Comparison of ENCODE assay signal across 46 mouse cellular contexts in genomic region chr13:41325346-41325745, GRCm38 (mm10). TPM values are rescaled to one million over a fixed set of nuclear protein-coding genes. Genes with fewer than 3 reads are reported as not detected.
"Had no signal": no experiment of that assay in that cellular context is flagged by ENCODE, and none has a peak within 500 bp of the region (broad histone marks: within the 10 kb centered on the region; RNA-seq: fewer than 3 reads in every experiment).

No protein-coding gene starts in this region.

- H3K36me3 ChIP-seq: limb, embryonic 10.5 days; limb, embryonic 12.5 days; liver, embryonic 12.5 days; liver, embryonic 13.5 days; liver, embryonic 15.5 days; midbrain, embryonic 12.5 days; midbrain, embryonic 13.5 days; midbrain, embryonic 15.5 days had no signal

- ATAC-seq: liver, embryonic 12.5 days; liver, postnatal 0 days; lung, postnatal 0 days; midbrain, embryonic 13.5 days; midbrain, embryonic 15.5 days had no signal

- H3K27me3 ChIP-seq: limb, embryonic 12.5 days; limb, embryonic 13.5 days; limb, embryonic 15.5 days; liver, embryonic 12.5 days; liver, embryonic 13.5 days; liver, embryonic 15.5 days; lung, embryonic 15.5 days; megakaryocyte, embryonic 14.5 days; midbrain, embryonic 12.5 days; midbrain, embryonic 13.5 days; midbrain, embryonic 15.5 days; neural tube, embryonic 12.5 days had no signal

- H3K4me1 ChIP-seq: limb, embryonic 10.5 days; liver, embryonic 12.5 days; liver, embryonic 13.5 days; liver, embryonic 15.5 days; midbrain, embryonic 15.5 days had no signal

- H3K27ac ChIP-seq: limb, embryonic 10.5 days; limb, embryonic 12.5 days; limb, embryonic 13.5 days; limb, embryonic 15.5 days; liver, embryonic 12.5 days; liver, embryonic 13.5 days; liver, embryonic 14.5 days; liver, embryonic 15.5 days; lung, embryonic 15.5 days; macrophage; midbrain, embryonic 10.5 days; midbrain, embryonic 12.5 days; midbrain, embryonic 13.5 days; midbrain, embryonic 15.5 days; neural tube, embryonic 12.5 days had no signal

- DNase-seq: left cerebral cortex, postnatal 4 days; liver; liver, embryonic 13.5 days; liver, postnatal 0 days; lung, adult 18-20 months; lung, embryonic 14.5 days; lung, postnatal 10 days; lung, postnatal 14 days; lung, postnatal 36 days; lung, postnatal 4 days; midbrain, embryonic 14.5 days had no signal

- H3K9me3 ChIP-seq: limb, embryonic 10.5 days; limb, embryonic 12.5 days; limb, embryonic 13.5 days; limb, embryonic 15.5 days; liver, embryonic 12.5 days; liver, embryonic 13.5 days; liver, embryonic 15.5 days; lung, embryonic 15.5 days; megakaryocyte, embryonic 14.5 days; midbrain, embryonic 10.5 days; midbrain, embryonic 12.5 days; midbrain, embryonic 13.5 days; midbrain, embryonic 15.5 days; neural tube, embryonic 12.5 days had no signal

- H3K9ac ChIP-seq: limb, embryonic 12.5 days; limb, embryonic 13.5 days; limb, embryonic 15.5 days; liver, embryonic 12.5 days; liver, embryonic 13.5 days; liver, embryonic 14.5 days; liver, embryonic 15.5 days; liver, postnatal 0 days; lung, embryonic 14.5 days; lung, embryonic 15.5 days; midbrain, embryonic 12.5 days; midbrain, embryonic 13.5 days; midbrain, embryonic 15.5 days; neural tube, embryonic 12.5 days had no signal

- H3K4me3 ChIP-seq: limb, embryonic 10.5 days; limb, embryonic 12.5 days; limb, embryonic 13.5 days; limb, embryonic 15.5 days; liver, embryonic 12.5 days; liver, embryonic 13.5 days; liver, embryonic 15.5 days; lung, embryonic 15.5 days; megakaryocyte, embryonic 14.5 days; midbrain, embryonic 10.5 days; midbrain, embryonic 12.5 days; midbrain, embryonic 13.5 days; midbrain, embryonic 15.5 days; myocyte; neural tube, embryonic 12.5 days had no signal

- H3K4me2 ChIP-seq: limb, embryonic 12.5 days; limb, embryonic 13.5 days; limb, embryonic 15.5 days; liver, embryonic 11.5 days; liver, embryonic 12.5 days; liver, embryonic 13.5 days; liver, embryonic 15.5 days; lung, embryonic 14.5 days; lung, embryonic 15.5 days; midbrain, embryonic 12.5 days; midbrain, embryonic 13.5 days; midbrain, embryonic 15.5 days; neural tube, embryonic 12.5 days had no signal

RNA-seq across cellular contexts. Expression of gene Gm17364, which starts 51.6 kb away (rescaled TPM):
- total RNA-seq: left cerebral cortex, adult 8-10 months; left cerebral cortex, postnatal 10 days; left cerebral cortex, postnatal 14 days; left cerebral cortex, postnatal 25 days; left cerebral cortex, postnatal 36 days; left cerebral cortex, postnatal 4 days; liver, adult 2 months; megakaryocyte progenitor cell, adult 5-6 weeks; megakaryocyte, adult 5-6 weeks; megakaryocyte-erythroid progenitor cell, adult 5-6 weeks; midbrain, postnatal 0 days; monocyte, adult 5-6 weeks had no signal
- polyA plus RNA-seq: limb, embryonic 10.5 days; limb, embryonic 11.5 days; limb, embryonic 12.5 days; limb, embryonic 13.5 days; limb, embryonic 14.5 days; limb, embryonic 15.5 days; liver, adult 2 months; liver, embryonic 11.5 days; liver, embryonic 12.5 days; liver, embryonic 13.5 days; liver, embryonic 14.5 days; liver, embryonic 15.5 days; liver, embryonic 16.5 days; liver, postnatal 0 days; lung, adult 2 months; lung, embryonic 14.5 days; lung, embryonic 15.5 days; lung, embryonic 16.5 days; lung, postnatal 0 days; macrophage; midbrain, embryonic 10.5 days; midbrain, embryonic 12.5 days; midbrain, embryonic 13.5 days; midbrain, embryonic 14.5 days; midbrain, embryonic 15.5 days; midbrain, postnatal 0 days; myocyte; neural tube, embryonic 11.5 days; neural tube, embryonic 12.5 days had no signal
